Mouse (Mus musculus): ENCODE measurements around the gene Lpcat3. TPM values are rescaled to one million over a fixed set of nuclear protein-coding genes. Genes with fewer than 3 reads are reported as not detected.

Lpcat3 gene
- total and polyA plus RNA-seq, 2 experiments from 2014 or later: 49.3 to 62.7 TPM

DNA sequence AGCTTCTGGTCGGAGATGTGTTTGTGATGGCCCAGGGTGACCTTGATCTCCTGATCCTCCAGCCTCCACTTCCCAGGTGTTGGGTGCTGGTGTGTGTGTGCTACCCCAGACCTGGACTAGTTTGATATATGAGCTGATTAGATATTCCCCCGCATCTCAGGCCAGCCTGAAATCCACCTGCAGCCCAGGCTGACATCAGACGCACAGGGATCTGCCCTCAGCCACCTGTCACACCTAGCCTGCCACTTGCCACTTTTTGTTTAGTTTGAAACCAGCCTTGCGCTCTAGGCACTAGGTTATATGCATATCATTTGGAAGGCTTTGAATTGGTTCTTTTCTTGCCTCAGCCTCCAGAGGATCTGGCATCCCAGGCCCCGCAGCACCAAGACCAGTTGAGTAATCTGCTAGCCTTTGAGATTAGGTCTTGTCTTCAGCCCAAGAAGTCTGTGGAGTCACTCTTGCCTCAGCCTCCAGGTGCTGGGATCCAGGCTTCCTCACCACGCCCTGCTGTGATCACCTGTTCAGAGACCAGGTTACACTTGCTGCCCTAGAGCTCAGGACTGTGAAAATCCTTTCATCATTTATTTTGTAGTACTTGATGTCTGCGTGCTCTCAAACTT is 7.6 kb downstream of the Lpcat3 start:
- ATAC-seq (ENCODE audit: insufficient read depth, low read depth): no peak
- Histone ChIP-seq H3K4me3 (ENCODE audit: low read depth, low read length) (no peak overlapping the region), H3K4me1 (ENCODE audit: control insufficient read depth, insufficient read depth) (no peaks in the 10 kb centered on the region), H3K27me3 (ENCODE audit: control insufficient read depth, insufficient read depth, low read length) (no peaks in the 10 kb centered on the region), H3K4me2 (ENCODE audit: low read depth, low read length) (no peak overlapping the region), H3K36me3 (replicated peaks; ENCODE audit: control insufficient read depth, insufficient read depth, low read length) (peaks cover 9% of the 10 kb centered on the region; the same call in 1 of the 2 replicates), H3K27ac (ENCODE audit: low read depth) (no peak overlapping the region), H3K9ac (replicated peaks; ENCODE audit: low read depth, low read length) (no peak overlapping the region), H3K9me3 (replicated peaks; ENCODE audit: control insufficient read depth, low read length) (no peaks in the 10 kb centered on the region)
- TF ChIP-seq CTCF (IDR thresholded peaks at IDR 0.05; ENCODE audit: low read depth) (no peak), EP300 (IDR thresholded peaks at IDR 0.05; ENCODE audit: low read depth) (no peak)
- 90% methylated on average over 7 of the region's 7 CpGs for WGBS
- DNase-seq (ENCODE audit: low spot score): no peak

DNA sequence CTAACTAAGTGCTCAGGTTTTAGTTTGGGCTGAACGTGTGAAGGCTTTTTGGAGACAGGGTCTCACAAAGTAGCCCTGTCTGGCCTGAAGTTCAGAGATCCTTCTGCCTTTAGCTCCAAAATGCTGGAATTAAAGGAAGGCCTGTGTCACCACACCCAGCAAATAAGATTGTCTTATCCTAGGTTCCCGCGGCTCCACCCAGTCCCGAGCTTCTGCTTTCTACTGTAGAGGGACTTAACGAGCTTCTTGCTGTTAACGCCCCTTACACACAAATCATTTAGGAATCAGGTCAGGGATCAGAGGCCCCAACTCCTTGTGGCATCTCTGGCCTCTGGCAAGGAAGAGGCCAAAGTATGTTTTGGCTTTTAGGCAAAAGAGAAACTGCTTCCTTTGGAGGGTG is 9.3 kb downstream of the Lpcat3 start:
- ATAC-seq (ENCODE audit: insufficient read depth, low read depth) (no peak), DNase-seq (ENCODE audit: low spot score) (no peak)
- H3K4me2 ChIP-seq (ENCODE audit: low read depth, low read length): no peak overlapping the region
- no peak overlapping the region for H3K4me3 ChIP-seq (ENCODE audit: low read depth, low read length)
- no peak overlapping the region for H3K27ac ChIP-seq (ENCODE audit: low read depth)
- no peaks in the 10 kb centered on the region for H3K4me1 ChIP-seq (ENCODE audit: control insufficient read depth, insufficient read depth)
- 59% methylated on average over 6 of the region's 6 CpGs for WGBS
- H3K9ac ChIP-seq (replicated peaks; ENCODE audit: low read depth, low read length): no peak overlapping the region
- no peaks in the 10 kb centered on the region for H3K27me3 ChIP-seq (ENCODE audit: control insufficient read depth, insufficient read depth, low read length)
- H3K36me3 ChIP-seq (replicated peaks; ENCODE audit: control insufficient read depth, insufficient read depth, low read length): peaks cover 9% of the 10 kb centered on the region; the same call in 1 of the 2 replicates
- TF ChIP-seq EP300 (IDR thresholded peaks at IDR 0.05; ENCODE audit: low read depth) (no peak), CTCF (IDR thresholded peaks at IDR 0.05; ENCODE audit: low read depth) (no peak)
- H3K9me3 ChIP-seq (replicated peaks; ENCODE audit: control insufficient read depth, low read length): no peaks in the 10 kb centered on the region

DNA sequence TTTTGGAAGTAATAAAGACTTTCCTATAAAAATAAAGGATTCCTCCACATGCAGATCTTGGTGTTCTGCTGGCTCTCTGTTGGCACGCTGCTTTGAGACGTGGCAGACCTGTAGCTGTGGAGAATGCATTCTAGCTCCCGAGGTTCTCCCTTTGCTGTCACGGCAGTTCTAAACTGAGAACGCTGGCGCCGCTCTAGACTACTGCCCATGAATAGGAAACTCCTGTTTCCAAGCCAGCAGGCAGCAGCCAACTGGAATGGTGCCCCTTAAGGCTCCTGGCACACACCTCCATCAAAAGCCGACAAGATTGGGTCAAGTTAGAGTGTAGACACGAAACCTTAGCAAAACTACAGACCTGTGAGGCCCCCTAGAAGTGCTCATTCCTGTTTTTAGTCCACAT is 10.8 kb downstream of the Lpcat3 start:
- H3K4me3 ChIP-seq (ENCODE audit: low read depth, low read length): no peak overlapping the region
- peaks cover 9% of the 10 kb centered on the region; the same call in 1 of the 2 replicates for H3K36me3 ChIP-seq (replicated peaks; ENCODE audit: control insufficient read depth, insufficient read depth, low read length)
- ATAC-seq (ENCODE audit: insufficient read depth, low read depth) (no peak), DNase-seq (ENCODE audit: low spot score) (no peak)
- H3K27me3 ChIP-seq (ENCODE audit: control insufficient read depth, insufficient read depth, low read length): no peaks in the 10 kb centered on the region
- 83% methylated on average over 9 of the region's 9 CpGs for WGBS
- 0 out of 2 replicates have a peak, but pooled peaks cover under 1% of the 10 kb centered on the region for H3K4me1 ChIP-seq (ENCODE audit: control insufficient read depth, insufficient read depth)
- no peaks in the 10 kb centered on the region for H3K9me3 ChIP-seq (replicated peaks; ENCODE audit: control insufficient read depth, low read length)
- no peak overlapping the region for H3K9ac ChIP-seq (replicated peaks; ENCODE audit: low read depth, low read length)
- TF ChIP-seq CTCF (IDR thresholded peaks at IDR 0.05; ENCODE audit: low read depth): no peak
- TF ChIP-seq EP300 (IDR thresholded peaks at IDR 0.05; ENCODE audit: low read depth): no peak
- no peak overlapping the region for H3K27ac ChIP-seq (ENCODE audit: low read depth)
- no peak overlapping the region for H3K4me2 ChIP-seq (ENCODE audit: low read depth, low read length)

DNA sequence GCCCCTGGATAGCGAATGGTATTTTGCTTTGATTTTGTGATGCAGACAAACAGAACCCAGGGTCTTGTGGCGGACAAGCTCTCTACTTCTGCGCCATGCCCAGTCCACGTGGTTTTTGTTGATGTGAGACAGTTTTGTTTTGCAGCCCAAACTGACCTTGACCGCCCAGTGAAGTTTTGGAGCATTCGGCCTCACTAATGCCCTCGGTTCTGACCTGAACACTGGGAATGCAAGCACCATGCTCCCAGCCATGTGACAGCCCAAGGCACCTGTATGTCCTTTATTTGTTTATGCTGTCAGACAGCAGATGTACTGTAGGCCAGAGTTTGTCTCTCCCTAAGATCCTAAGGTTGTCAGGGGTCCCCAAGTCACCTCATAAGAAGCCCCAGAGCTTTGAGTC is 11.8 kb downstream of the Lpcat3 start:
- WGBS: 96% methylated on average over 7 of the region's 7 CpGs
- H3K36me3 ChIP-seq (replicated peaks; ENCODE audit: control insufficient read depth, insufficient read depth, low read length): peaks cover 9% of the 10 kb centered on the region; the same call in 1 of the 2 replicates

DNA sequence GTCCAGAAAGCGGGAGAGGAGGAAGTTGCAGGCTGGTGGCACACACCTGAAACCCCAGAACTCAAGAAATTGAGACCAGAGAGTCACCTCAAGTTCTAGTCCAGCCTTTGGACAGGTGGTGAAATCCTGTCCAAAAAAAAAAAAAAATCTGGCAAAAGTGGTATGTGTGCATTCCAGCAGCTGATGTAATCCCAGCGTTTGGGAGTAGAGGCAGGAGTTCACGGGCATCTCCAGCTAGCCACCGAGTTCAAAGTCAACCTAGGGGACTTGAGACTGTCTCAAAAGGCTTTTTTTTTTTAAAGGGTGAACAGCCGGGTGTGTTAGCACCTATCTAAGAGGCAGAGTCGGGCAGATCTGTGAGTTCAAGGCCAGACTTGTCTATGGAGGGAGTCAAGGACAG is 13.3 kb downstream of the Lpcat3 start:
- Histone ChIP-seq H3K36me3 (replicated peaks; ENCODE audit: control insufficient read depth, insufficient read depth, low read length) (peaks cover 9% of the 10 kb centered on the region; the same call in 1 of the 2 replicates), H3K9me3 (replicated peaks; ENCODE audit: control insufficient read depth, low read length) (no peaks in the 10 kb centered on the region), H3K4me2 (ENCODE audit: low read depth, low read length) (no peak overlapping the region), H3K4me1 (ENCODE audit: control insufficient read depth, insufficient read depth) (0 out of 2 replicates have a peak, but pooled peaks cover 5% of the 10 kb centered on the region), H3K27me3 (ENCODE audit: control insufficient read depth, insufficient read depth, low read length) (no peaks in the 10 kb centered on the region), H3K9ac (replicated peaks; ENCODE audit: low read depth, low read length) (no peak overlapping the region), H3K27ac (ENCODE audit: low read depth) (no peak overlapping the region), H3K4me3 (ENCODE audit: low read depth, low read length) (no peak overlapping the region)
- no peak for ATAC-seq (ENCODE audit: insufficient read depth, low read depth)
- 84% methylated on average over 6 of the region's 6 CpGs for WGBS
- no peak for DNase-seq (ENCODE audit: low spot score)
- TF ChIP-seq CTCF (IDR thresholded peaks at IDR 0.05; ENCODE audit: low read depth) (no peak), EP300 (IDR thresholded peaks at IDR 0.05; ENCODE audit: low read depth) (no peak)

More for the DNA sequence above, 11.8 kb downstream of the Lpcat3 start:
- H3K9me3 ChIP-seq (replicated peaks; ENCODE audit: control insufficient read depth, low read length): no peaks in the 10 kb centered on the region
- TF ChIP-seq CTCF (IDR thresholded peaks at IDR 0.05; ENCODE audit: low read depth) (no peak), EP300 (IDR thresholded peaks at IDR 0.05; ENCODE audit: low read depth) (no peak)
- H3K27me3 ChIP-seq (ENCODE audit: control insufficient read depth, insufficient read depth, low read length): no peaks in the 10 kb centered on the region
- no peak overlapping the region for H3K4me2 ChIP-seq (ENCODE audit: low read depth, low read length)
- no peak overlapping the region for H3K9ac ChIP-seq (replicated peaks; ENCODE audit: low read depth, low read length)
- H3K4me1 ChIP-seq (ENCODE audit: control insufficient read depth, insufficient read depth): 0 out of 2 replicates have a peak, but pooled peaks cover 5% of the 10 kb centered on the region
- H3K27ac ChIP-seq (ENCODE audit: low read depth): no peak overlapping the region
- ATAC-seq (ENCODE audit: insufficient read depth, low read depth) (no peak), DNase-seq (ENCODE audit: low spot score) (no peak)
- no peak overlapping the region for H3K4me3 ChIP-seq (ENCODE audit: low read depth, low read length)

DNA sequence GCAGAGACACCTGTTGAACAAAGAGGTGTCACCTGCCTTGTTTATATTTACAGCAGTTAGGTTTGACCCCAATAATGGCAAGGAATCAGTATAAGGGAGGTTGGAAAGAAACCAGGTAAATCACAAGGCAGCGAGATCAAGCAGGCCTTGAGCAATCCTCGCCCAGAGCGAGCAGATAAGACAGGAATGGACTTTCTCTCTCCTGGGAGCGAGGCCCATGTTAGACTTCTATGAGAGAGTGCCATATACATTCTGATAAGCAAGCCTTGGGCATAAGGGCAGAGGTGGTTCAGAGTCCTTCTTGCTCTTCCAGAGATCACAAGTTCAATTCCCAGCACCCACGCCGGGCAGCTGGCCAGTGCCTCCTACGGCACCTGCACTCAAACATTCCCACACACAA is 15.9 kb downstream of the Lpcat3 start:
- no peak for TF ChIP-seq EP300 (IDR thresholded peaks at IDR 0.05; ENCODE audit: low read depth)
- no peak for TF ChIP-seq CTCF (IDR thresholded peaks at IDR 0.05; ENCODE audit: low read depth)

More for the DNA sequence above, 15.9 kb downstream of the Lpcat3 start:
- DNase-seq (ENCODE audit: low spot score): no peak
- Histone ChIP-seq H3K27me3 (ENCODE audit: control insufficient read depth, insufficient read depth, low read length) (no peaks in the 10 kb centered on the region), H3K9ac (replicated peaks; ENCODE audit: low read depth, low read length) (no peak overlapping the region), H3K4me1 (ENCODE audit: control insufficient read depth, insufficient read depth) (peaks cover 16% of the 10 kb centered on the region; the same call in 1 of the 2 replicates), H3K4me3 (ENCODE audit: low read depth, low read length) (no peak overlapping the region), H3K4me2 (ENCODE audit: low read depth, low read length) (no peak overlapping the region), H3K36me3 (replicated peaks; ENCODE audit: control insufficient read depth, insufficient read depth, low read length) (peaks cover 9% of the 10 kb centered on the region; the same call in 1 of the 2 replicates), H3K27ac (ENCODE audit: low read depth) (no peak overlapping the region), H3K9me3 (replicated peaks; ENCODE audit: control insufficient read depth, low read length) (no peaks in the 10 kb centered on the region)
- WGBS: 62% methylated on average over 7 of the region's 7 CpGs
- no peak for ATAC-seq (ENCODE audit: insufficient read depth, low read depth)
